21 mouse cellular contexts compared by ENCODE assay signal in the genomic region with DNA sequence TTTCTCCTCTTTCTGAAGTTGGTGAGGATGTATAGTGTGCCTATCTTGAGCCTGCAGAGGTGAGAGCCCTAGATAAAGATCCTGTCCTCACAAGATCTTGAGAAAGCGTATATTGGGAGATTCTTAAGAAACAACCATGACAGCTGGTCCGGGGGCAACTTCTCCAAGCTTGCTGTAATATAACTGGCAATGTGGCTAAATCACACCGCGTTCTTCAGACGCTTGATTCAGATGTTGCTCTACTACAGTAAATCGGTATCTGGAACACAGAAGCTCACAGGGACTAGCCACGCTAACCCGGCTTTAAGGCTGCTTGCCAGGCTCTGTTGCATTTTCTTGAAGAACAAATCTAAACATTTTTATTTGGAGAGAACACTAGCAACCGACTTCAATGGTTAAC. TPM values are rescaled to one million over a fixed set of nuclear protein-coding genes. Genes with fewer than 3 reads are reported as not detected.
A peak's percentile ranks its signal among the peaks of the same experiment; 100 is the strongest.
DNase-seq lines count a peak whose midpoint lies in the region; ATAC-seq lines count a peak whose summit lies in the region.
"Had no signal": no experiment of that assay in that cellular context is flagged by ENCODE, and none has a peak within 500 bp of the region (broad histone marks: within the 10 kb centered on the region; RNA-seq: fewer than 3 reads in every experiment).

No protein-coding gene starts in this region.

- H3K27ac ChIP-seq in limb, embryonic 10.5 days: no peak overlapping the region
- H3K27ac ChIP-seq: embryonic facial prominence, embryonic 12.5 days; forebrain, embryonic 15.5 days; heart, embryonic 13.5 days; hindbrain, postnatal 0 days; liver, embryonic 12.5 days; lung, embryonic 15.5 days; macrophage; neural tube, embryonic 12.5 days had no signal

- no peaks in the 10 kb centered on the region for H3K9me3 ChIP-seq in limb, embryonic 10.5 days (replicated peaks)
- H3K9me3 ChIP-seq: embryonic facial prominence, embryonic 12.5 days; forebrain, embryonic 15.5 days; heart, embryonic 13.5 days; liver, embryonic 12.5 days; lung, embryonic 15.5 days; neural tube, embryonic 12.5 days had no signal

- DNase-seq in NIH3T3 (ENCODE audit: low read depth): peak; percentile 5
- DNase-seq in layer of hippocampus, adult 9-11 months: peak; percentile 71
- peak; percentile 46 to 77 for DNase-seq in right cerebral cortex, postnatal 10 days (ENCODE audit: low spot score in 2 of 2)
- DNase-seq in limb, embryonic 10.5 days (ENCODE audit: low spot score): no peak
- DNase-seq in embryo, embryonic 9.5 days (ENCODE audit: extremely low spot score): no peak
- DNase-seq: cerebellum, adult 11 months; gastrocnemius, postnatal 10 days; heart, postnatal 36 days; kidney, adult 8-10 months; kidney, postnatal 25 days; thymus, adult 2 months had no signal

- peak; percentile 93 for ATAC-seq in frontal cortex, adult (ENCODE audit: low TSS enrichment)
- ATAC-seq in granulocyte monocyte progenitor cell, adult 5-6 weeks (replicated peaks; ENCODE audit: poor library complexity, severe bottlenecking): no peak
- ATAC-seq: forebrain, embryonic 15.5 days; hindbrain, postnatal 0 days; liver, embryonic 12.5 days had no signal

- no peak overlapping the region for H3K4me3 ChIP-seq in limb, embryonic 10.5 days
- H3K4me3 ChIP-seq: embryonic facial prominence, embryonic 12.5 days; forebrain, embryonic 15.5 days; heart, embryonic 13.5 days; liver, embryonic 12.5 days; lung, embryonic 15.5 days; neural tube, embryonic 12.5 days had no signal

- WGBS in limb, embryonic 10.5 days: 92% methylated on average over 9 of the region's 9 CpGs

- H3K27me3 ChIP-seq in limb, embryonic 10.5 days (ENCODE audit: low read depth, poor library complexity, severe bottlenecking): no peaks in the 10 kb centered on the region
- H3K27me3 ChIP-seq: embryonic facial prominence, embryonic 12.5 days; forebrain, embryonic 15.5 days; heart, embryonic 13.5 days; liver, embryonic 12.5 days; lung, embryonic 15.5 days; neural tube, embryonic 12.5 days had no signal

- H3K4me1 ChIP-seq in limb, embryonic 10.5 days: peaks cover 5% of the 10 kb centered on the region; the same call in 1 of the 2 replicates
- H3K4me1 ChIP-seq: embryonic facial prominence, embryonic 12.5 days; forebrain, embryonic 15.5 days; neural tube, embryonic 12.5 days had no signal

- no peaks in the 10 kb centered on the region for H3K36me3 ChIP-seq in limb, embryonic 10.5 days
- H3K36me3 ChIP-seq: embryonic facial prominence, embryonic 12.5 days; forebrain, embryonic 15.5 days; heart, embryonic 13.5 days; liver, embryonic 12.5 days; lung, embryonic 15.5 days; neural tube, embryonic 12.5 days had no signal

RNA-seq across cellular contexts. Expression of gene Peli1, which starts 39.4 kb away (rescaled TPM):
- 59.0 and 64.3 TPM in 2 replicates for polyA plus RNA-seq in limb, embryonic 10.5 days (2016; fragmentation: Nextera tagmentation; extraction: Ambion mirVana)
- 15.9 and 16.8 TPM in 2 replicates for total RNA-seq in granulocyte monocyte progenitor cell, adult 5-6 weeks (2014; fragmentation: Nextera tagmentation)
- total RNA-seq in granulocyte monocyte progenitor cell, adult 5-6 weeks (2017): 11.3 and 16.8 TPM in 2 replicates

Comparison
In these comparisons a context has a peak if more than half of its experiments do, and no peak if none do; other contexts are left out.
1. DNase-seq: peak in NIH3T3 (single experiment), layer of hippocampus, adult 9-11 months (single experiment) and right cerebral cortex, postnatal 10 days (2 of 2); none in limb, embryonic 10.5 days (single experiment) and embryo, embryonic 9.5 days (single experiment).